Mouse (Mus musculus): ENCODE data around the gene Zfp595.
"Not testable (repeated sequence)": the region's sequence is repeated elsewhere in the genome, so short reads cannot be mapped to it uniquely, and the experiment has no call there.

Gene Zfp595

DNA sequence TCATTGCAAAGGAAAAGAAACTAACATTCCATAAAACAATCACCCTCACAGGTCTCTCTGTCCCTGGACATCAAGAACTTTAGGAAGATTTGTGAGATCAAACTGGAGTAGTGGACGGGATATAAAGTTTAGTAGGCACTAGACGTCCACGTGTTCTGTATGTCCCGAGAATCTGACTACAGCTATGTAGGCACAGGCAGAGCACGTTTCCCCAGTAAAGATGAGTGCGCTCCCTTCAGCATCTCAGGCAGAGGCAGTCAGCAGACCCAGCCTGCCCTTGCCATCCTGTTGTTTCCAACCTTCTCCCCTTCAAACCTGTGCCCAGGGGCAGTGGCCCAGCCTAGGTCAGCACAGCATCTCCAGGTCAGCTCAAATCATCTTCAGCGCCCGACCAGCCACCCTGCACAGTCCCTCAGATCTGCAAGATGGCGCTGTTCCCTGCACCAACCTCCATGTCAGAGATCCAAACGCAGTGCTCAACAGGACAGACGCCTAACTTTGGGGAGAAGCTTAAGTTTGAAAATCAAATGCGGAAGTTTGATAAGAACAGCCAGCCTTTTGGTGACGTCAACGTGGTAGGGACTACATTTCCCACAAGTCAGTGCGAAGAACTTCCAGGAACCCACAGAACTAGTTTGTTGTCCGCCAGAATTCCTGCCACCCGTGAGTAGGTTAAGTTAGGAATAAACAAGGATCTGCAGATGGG lies at the start of gene Zfp595:
Gene Zfp595, minus strand, starts transcription at position 552 of the 706 bp plus-strand sequence.
- DNase-seq (ENCODE audit: low spot score): peak; percentile 83

DNA sequence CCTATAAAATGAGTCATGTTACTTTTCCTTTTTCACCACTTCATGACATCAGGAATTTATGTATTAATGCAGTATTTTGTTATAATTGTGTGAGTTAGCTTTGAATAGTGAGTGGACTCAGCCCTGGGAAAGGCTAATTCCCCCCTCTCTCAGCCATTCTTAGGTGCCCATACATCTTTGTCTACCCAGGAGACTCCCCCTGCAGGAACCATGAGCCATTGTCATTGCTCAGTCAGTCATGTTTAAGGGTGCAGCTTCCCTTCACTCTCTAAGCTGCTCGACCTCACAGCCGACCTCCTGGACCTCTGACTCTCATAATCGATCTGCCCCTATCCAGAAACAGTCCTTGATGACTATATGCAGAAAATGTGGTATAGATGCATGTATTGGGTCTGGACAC lies 43.9 kb upstream of the Zfp595 start:
- DNase-seq (ENCODE audit: low spot score): not testable (repeated sequence)

DNA sequence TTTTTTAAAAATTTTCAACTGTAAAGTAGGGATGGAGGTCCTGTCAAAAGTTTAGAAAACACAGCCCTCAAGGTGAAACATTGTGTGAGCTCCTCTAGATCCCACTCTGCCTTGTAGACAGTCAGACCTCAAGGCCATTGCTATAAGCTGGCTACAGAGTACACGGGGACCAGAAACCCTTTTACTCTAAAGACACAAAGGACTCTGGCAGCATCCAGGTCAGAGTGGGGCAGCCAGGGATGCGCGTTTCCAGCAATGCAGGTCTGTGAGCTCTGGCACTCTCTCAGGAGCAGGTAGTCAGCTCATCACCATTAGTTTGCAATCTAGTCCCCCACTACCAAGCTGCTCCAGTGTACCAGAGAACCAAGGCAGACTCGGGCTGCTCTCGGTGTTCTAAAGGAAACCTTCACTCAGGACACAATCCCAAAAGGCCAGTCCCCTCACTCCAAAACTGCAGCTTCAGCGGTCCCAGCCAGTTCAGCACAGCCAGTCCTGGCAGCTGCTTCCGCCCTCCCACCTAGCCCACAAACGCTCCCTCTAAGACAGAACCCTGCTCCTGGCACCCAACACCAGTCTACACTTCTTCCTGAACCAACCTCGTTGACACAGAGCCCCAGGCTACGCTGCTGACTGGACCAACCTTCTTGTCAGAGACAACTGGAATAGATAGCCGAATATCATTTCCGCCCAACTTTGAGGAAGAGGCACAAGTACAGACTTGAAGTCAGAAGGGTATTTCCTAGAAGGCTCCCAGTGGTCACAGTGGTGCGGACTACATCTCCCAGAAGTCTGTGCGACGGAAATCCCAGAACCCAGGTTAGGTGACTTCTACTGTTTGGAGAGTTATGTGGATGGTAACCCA lies 42.9 kb upstream of the Zfp595 start, which contains the start of the genes Gm28041 and Zfp456:
Gene Gm28041, minus strand, starts transcription at position 684 of the 862 bp plus-strand sequence.
Gene Zfp456, minus strand, starts transcription at position 761 of the 862 bp plus-strand sequence.
- peak; percentile 79 for DNase-seq (ENCODE audit: low spot score)

DNA sequence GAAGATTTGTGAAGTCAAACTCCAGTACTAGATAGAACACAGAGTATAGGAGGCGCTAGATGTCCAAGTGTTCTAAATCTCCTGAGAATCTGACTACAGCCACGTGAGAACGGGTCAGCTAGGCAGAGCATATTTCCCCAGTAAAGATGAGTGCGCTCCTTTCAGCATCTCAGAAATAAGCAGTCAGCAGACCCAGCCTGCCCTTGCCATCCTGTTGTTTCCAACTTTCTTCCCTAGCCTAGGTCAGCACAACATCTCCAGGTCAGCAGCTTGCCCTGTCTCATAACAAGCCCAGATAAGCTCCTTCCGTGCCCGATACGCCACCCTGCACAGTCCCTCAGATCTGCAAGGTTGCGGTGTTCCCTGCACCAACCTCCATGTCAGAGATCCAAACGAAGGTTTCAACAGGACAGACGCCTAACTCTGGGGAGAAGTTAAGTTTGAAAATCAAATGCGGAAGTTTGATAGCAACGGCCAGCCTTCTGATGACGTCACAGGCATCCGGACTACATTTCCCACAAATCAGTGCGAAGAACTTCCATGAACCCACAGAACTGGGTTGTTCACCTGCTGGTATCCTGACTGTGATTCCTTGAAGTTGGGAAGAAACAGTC lies 27.9 kb upstream of the Zfp595 start, which contains the start of the genes Gm28044 and Zfp953:
Gene Gm28044, minus strand, starts transcription at position 406 of the 614 bp plus-strand sequence.
Gene Zfp953, minus strand, starts transcription at position 475 of the 614 bp plus-strand sequence.
- DNase-seq (ENCODE audit: low spot score): peak; percentile 83

- DNase-seq (ENCODE audit: low spot score): no peak
These were observed 19.5 kb upstream of the Zfp595 start for GRCm38 (mm10) chr13:67351854-67352253.

DNA sequence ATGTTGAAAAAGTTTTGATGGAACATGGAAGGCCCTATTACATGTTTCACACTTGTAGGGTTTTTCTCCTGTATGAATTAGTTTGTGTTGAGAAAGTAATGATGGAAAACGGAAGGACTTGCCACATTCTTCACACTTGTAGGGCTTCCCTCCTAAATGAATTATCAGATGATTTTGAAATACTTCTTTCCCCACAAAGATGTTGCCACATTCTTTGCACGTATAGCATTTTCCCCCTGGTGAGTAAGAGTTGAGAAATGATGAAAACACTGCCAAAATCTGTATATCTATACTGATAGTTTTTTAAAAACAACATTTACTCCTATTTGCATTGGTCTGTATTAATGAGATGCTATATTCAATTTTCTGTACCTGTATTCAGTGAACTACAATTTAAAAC lies 11.1 kb upstream of the Zfp595 start:
- no peak for DNase-seq (ENCODE audit: low spot score)

DNA sequence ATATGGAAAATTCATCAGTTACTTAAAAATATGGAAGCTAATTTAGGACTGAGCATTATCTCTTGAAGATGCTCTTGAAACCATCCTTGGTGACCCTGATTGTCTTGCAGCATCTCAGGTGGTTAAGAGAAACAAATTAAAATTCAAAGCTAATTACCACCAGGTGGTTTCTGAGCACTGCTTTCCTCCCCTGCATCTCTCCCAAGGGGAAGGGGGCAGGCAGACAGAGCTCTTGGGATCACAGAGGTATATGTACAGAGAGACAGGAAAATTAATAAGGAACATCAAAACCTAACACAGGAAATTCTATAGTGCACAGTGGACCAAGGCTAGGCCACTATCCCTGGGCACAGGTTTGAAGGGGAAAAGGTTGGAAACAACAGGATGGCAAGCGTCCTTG lies 507 bp upstream of the Zfp595 start:
- DNase-seq (ENCODE audit: low spot score): peak; percentile 7

- DNase-seq (ENCODE audit: low spot score): no peak
These were observed 25.7 kb downstream of the Zfp595 start for GRCm38 (mm10) chr13:67306718-67307117.

- DNase-seq (ENCODE audit: low spot score): peak; percentile 83
These were observed 26.3 kb downstream of the Zfp595 start, which contains the start of gene Zfp457 for GRCm38 (mm10) chr13:67305822-67306672. Gene Zfp457 (minus strand): TSS chr13:67306485.

GRCm38 (mm10) chr13:67278314-67278713 lies 54.1 kb downstream of the Zfp595 start, which contains the start of gene Zfp458:
Gene Zfp458 (minus strand): TSS chr13:67278466.
- peak; percentile 55 for DNase-seq (ENCODE audit: low spot score)

GRCm38 (mm10) chr13:67269383-67270065 lies 62.8 kb downstream of the Zfp595 start:
- not testable (repeated sequence) for DNase-seq (ENCODE audit: low spot score)

DNA sequence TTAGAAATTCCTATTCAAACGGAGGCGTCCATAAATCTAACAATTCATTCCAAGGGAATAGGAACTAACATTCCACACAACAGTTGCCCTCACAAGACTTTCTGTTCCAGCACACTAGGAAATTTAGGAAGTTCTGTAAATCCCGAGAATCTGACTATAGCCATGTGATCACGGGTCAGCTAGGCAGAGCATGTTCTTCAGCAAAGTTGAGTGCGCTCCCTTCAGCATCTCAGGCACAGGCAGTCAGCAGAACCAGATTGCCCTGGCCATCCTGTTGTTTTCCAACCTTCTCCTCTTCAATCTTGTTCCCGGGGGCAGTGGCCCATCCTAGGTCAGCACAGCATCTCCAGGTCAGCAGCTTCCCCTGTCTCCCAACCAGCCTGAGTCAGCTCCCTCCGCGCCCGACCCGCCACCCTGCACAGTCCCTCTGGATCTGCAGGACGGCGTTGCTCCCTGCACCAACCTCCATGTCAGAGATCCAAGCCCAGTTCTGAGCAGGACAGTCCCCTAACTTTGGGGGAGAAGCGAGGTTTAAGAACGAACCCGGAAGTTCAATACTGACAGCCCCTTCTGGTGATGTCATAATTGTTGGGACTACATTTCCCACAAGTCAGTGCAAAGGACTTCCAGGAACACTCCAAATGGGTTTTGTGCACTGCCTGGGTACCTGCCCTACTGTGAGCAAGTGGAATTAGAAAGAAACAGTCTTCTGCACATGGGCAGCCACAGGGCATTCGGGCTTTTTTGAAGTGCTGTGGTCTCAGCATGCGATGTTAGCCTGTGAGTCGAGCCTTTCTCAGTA lies 63.6 kb downstream of the Zfp595 start:
- DNase-seq (ENCODE audit: low spot score): peak; percentile 75
